Mouse (Mus musculus) left cerebral cortex, postnatal 10 days (tissue): ENCODE data around the gene Pck1. TPM values are rescaled to one million over a fixed set of nuclear protein-coding genes. Genes with fewer than 3 reads are reported as not detected.
A peak's percentile ranks its signal among the peaks of the same experiment; 100 is the strongest.
"Not testable (repeated sequence)": the region's sequence is repeated elsewhere in the genome, so short reads cannot be mapped to it uniquely, and the experiment has no call there.

Experiments
- DNase-seq, 2 experiments: peaks; one replicate each; pipeline ENCODE4 v3.0.0; 2021 to 2022; ENCODE audit warnings: low spot score in 2 of 2, mixed read lengths in 1 of 2; ENCODE audit errors: extremely low spot score in 1 of 2
- intact Hi-C: fragments of 180-260 bp; cut with DNase I; formaldehyde crosslinking; loops from one replicate; pipeline ENCODE4 v1.15.1; 2025
- total RNA-seq, 2 experiments: library from RNA; stranded (reverse); gene quantifications; 2 replicates each; pipeline ENCODE4 v1.2.3; 2021

The Pck1 gene
- total RNA-seq, result not detected

GRCm38 (mm10) chr2:173152436-173153151, at the start of gene Pck1:
Pck1 (plus strand) TSS chr2:173153048.
- intact Hi-C loops, result no loop called here
- no peak for DNase-seq

DNA sequence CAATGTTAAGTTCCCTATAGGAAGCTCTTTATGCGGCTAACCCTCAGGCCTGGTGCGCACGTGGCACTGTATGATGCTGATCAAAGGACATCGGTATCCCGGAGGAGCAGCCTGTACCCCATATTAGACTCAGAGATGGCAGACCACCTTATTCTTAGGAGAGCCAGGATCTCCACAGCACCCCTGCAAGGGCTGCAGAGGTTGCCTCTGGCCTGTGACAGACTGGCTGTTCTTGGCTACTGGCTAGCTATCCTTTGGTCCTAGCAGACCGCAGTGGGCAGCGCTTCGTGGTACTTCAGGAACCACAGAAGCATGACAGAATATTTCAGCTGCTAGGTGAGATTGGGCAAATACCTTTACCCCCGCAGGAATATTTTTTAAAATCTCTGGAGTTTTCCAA, 46.4 kb upstream of the Pck1 start:
- intact Hi-C loops, result no loop called here
- no peak for DNase-seq

DNA sequence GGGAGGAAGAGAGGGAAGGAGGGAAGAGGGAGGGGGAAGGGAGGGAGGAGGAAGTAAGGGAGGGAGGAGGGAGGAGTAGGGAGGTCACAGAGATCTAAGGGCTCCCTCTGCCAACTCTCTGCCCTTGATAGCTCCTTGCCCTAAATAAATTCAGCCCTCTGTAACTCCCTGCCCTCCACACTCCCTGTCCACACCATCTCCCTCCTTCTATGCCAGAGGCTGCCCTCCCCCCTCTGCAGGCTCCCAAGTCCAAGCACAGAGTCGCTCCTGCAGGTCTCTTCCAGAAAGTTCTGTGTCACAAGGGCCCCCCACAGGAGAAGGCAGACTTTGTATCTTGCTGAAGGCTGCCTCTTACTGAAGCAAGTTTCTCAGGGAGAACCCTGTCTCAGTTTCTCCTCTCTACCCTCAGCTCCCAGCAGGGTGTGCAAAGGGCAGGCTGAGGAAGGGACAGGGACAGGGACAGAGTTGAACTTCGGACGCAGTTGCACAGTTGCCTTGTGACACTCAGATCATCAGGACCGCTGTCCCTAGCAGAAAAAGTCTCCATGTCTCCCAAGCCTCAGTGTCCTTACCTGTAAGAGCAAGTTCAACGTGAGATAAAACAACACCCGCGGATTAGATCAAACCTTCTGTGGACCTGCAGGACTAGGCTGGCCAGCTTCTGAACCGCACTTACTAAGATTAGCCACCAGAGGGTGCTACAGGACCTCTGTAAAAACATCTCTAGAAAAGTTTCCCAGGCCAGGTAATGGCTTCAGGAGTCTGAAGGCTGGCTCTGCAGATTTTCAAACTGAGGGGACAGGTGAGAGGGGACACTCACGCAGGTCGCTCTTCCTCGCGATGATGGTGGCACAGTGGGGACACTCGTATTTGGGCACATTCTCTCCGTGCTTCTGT, 45.7 kb upstream of the Pck1 start:
- intact Hi-C loops, result loop anchor here (1.0 kb wide), 2 partner anchors 77 to 455 kb away; no protein-coding TSS in a partner anchor
- DNase-seq, result peak in 1 of 2 experiments; percentile 61

- no peak for DNase-seq
- intact Hi-C loops, result no loop called here
Measured at GRCm38 (mm10) chr2:173108509-173109190, 44.2 kb upstream of the Pck1 start.

DNA sequence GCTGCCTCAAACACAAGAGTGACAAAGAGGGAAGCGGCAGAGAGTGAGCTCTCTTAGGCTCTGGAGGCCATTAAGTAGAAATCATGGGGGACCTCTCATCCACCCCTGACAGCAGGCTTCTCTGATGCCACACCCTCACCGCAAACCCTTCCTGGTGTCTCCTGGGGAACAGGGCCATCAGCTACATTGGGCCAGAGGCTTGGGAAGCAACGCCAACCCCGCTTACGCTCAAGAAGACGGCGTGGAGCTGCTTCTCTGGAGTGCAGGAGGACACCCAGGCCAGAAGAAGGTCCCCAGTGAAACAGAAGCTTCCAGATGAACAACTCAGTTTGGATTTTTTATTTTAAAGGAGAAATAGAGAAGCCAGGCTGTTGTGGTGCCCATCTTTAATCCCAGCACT, 43.3 kb upstream of the Pck1 start:
- intact Hi-C loops, result no loop called here
- DNase-seq, result no peak

DNA sequence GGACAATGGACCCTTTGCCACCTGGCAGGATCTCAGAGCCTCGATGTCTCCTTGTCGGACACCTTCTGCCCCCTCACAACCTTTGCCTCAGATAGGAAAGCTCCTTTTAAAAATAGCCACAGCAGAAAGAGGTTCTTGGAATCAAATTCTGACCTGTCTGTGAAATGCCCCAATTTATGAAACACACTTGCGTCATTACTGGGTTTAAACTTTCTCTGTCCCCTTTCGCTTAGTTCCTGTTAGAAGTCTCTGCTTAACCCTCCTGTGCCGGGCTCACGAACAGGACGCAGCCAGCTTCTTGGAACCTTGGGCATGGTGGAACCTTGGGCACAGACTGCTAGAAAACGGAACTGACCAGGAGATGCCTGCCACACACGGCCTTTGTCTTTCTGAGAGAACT, 42.3 kb upstream of the Pck1 start:
- DNase-seq, result no peak
- intact Hi-C loops, result no loop called here

DNA sequence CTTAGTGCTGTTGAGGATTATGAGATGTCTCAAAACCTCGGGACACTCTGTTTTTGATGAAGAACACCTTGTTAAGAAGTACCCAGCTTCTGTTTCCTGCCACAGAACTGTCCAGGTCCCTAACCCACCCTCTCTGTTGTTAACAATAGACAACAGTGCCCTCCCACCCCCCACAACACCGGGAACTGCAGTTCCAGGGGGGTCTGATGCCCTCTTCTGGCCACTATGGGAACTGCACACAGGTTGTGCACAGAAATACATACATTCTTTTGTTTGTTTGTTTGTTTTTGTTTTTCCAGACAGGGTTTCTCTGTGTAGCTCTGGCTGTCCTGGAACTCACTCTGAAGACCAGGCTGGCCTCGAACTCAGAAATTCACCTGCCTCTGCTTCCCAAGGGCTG, 39.1 kb upstream of the Pck1 start:
- intact Hi-C loops, DNase-seq: not testable (repeated sequence)

DNA sequence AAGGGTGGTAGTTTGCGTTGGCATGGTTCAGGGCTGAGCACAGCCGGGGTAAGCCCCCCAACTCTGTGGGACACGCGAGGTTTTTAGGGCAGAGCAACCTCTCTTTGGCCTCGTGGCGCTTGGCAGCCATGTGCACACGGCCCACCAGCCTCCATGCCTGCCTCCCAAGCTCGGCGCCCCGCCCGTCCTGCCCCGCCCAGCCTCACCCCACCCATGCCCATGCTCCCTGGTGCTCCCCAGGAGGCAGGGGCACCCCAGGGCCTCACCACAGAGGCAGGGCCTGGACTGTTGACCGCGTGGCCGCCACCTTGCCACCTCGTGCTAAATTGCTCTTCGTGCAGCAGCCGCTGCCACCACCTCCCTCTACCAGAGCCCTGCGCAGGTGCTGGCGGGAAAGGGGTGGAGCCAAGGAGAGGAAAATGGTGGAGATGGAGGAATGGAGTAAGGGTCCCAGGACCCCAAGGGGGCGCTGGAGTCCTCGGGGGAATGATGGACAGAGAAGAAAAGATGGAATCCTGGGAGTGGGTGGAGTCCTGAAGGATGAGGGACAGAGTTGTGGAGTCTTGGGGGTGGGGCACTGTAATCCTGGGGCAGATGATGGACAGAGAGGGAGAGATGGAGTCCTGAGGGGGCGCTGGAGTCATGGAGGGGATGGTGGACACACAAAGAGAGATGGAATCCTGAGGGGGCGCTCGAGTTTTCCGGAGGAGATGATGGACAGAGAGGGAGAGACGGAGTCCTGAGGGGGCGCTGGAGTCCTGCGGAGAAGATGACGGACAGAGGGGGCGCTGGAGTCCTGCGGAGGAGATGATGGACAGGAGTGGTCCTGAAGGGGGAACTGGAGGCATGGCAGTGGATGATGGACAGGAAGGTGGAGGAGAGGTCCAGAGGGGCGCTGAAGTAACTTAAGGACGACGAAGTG, 33.6 kb upstream of the Pck1 start, which contains the start of gene Ctcfl:
Gene Ctcfl, minus strand, starts transcription at position 503 of the 922 bp plus-strand sequence.
- intact Hi-C loops, result no loop called here
- no peak for DNase-seq

DNA sequence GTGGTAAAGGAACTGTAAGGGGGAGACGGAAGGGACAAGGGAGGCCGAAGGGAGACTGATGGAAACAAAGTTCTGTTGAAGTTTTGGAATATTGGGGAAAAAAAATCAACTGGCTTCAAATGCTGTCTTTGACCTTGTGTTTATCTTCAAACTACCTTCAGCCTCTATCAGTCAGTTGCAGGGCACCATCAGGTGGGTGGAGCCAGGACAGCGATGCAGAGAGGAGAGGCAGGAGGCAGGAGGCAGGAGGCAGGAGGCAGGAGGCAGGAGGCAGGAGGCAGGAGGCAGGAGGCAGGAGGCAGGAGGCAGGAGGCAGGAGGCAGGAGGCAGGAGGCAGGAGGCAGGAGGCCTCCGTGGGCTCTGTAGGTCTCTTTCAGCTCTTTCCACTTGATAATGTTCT, 32.7 kb upstream of the Pck1 start:
- intact Hi-C loops, result not testable (repeated sequence)

DNA sequence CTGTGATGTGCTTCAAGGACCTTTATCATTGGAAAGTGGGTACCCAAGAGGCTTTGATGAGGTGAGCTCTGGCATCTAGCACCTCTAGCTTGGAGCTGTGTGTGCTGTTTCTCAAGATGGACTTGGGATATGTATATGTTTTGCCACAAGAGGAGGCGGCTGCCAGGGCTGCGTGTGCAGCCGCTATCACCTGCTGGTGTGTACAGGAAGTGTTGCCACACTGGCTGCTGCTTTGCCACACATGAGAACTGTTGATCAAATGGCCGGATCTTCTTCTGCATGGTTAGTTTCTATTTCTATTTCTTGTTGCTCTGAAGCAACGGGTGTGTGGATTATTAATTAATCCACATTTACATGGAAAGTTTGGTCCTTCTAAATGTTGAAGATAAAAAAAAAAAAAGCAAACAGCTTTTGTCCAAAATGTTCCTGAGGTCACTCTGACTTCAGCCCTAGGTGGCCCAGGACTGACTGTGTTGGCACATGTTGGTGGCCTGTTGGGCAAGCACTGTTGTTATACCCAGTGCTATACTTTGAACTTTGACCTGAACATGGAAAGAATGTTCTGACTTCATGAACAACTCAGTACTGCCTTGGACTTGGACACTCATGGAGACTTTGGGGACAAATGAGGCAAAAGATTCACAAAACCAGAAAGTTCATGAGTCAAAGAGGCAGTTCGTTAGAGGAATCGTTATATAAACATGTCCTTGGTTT, 28.7 kb upstream of the Pck1 start:
- intact Hi-C loops, result no loop called here

More for the DNA sequence above, 32.7 kb upstream of the Pck1 start:
- DNase-seq, result not testable (repeated sequence)

DNA sequence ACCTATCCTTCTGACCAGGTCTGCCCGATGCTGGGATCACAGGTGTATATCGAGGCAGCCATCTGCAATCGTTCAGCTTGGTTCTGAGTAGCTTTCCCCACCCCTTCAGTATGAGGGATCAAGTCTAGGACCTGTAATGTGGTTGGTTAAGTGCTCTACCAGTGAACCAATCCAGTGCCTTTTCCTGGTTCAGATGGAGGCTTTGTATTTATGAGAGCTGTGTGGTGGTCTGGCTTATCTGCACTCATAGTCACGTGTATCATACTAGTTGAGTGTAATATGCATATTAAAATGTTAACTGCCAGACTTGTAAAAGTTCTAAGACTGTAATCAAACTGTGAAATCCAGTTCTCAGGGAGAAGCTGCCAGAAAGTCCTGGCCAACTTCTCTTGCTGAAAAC, 26.5 kb upstream of the Pck1 start:
- intact Hi-C loops, result no loop called here
- no peak for DNase-seq

More for the DNA sequence above, 28.7 kb upstream of the Pck1 start:
- DNase-seq, result no peak

GRCm38 (mm10) chr2:173129111-173129510, 23.7 kb upstream of the Pck1 start:
- intact Hi-C loops, result no loop called here
- DNase-seq, result no peak

DNA sequence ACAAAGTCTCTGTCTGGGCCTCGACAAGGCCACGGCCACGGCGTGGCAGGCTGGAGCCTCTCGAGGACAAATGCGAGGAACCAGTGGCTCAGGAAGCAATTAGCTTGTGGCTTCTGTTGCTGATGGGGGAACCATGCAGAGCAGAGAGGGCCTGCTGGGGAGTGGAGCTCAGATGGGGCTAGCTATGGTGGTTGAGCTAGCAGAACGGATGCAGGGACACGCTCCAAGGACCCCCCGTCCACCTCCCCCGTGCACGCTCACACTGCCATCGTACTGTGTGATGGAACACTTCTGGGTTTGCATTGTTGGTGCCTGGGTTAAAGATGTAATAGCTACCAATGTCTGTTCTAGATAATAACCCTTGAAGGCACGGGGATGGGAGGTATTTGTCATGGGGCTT, 20.6 kb upstream of the Pck1 start:
- intact Hi-C loops, result no loop called here
- DNase-seq, result no peak

GRCm38 (mm10) chr2:173132794-173133300, 20.0 kb upstream of the Pck1 start:
- intact Hi-C loops, result no loop called here

DNA sequence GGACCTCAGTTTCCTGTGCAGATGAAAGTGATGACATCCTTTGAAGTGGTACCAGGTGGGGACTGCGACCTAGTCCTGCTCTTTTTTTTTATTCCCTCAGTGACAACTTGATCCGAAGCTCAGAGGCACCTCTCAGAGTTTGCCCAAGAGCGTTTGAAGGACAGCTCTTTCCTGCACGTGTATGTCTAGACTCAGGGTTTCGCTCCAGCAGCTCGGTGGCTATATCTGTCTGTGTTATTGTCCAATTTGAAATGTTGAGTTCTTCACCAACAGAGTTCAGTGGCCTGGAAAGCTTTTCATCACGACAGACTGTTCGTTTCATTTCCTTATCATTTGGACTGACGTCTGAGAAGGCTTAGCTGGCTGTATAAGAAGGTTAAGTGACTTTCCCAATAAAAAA, 18.2 kb upstream of the Pck1 start:
- intact Hi-C loops, result no loop called here
- no peak for DNase-seq

More at GRCm38 (mm10) chr2:173132794-173133300, 20.0 kb upstream of the Pck1 start:
- no peak for DNase-seq

- intact Hi-C loops, result no loop called here
- no peak for DNase-seq
Measured at GRCm38 (mm10) chr2:173138323-173139239, 14.3 kb upstream of the Pck1 start.

DNA sequence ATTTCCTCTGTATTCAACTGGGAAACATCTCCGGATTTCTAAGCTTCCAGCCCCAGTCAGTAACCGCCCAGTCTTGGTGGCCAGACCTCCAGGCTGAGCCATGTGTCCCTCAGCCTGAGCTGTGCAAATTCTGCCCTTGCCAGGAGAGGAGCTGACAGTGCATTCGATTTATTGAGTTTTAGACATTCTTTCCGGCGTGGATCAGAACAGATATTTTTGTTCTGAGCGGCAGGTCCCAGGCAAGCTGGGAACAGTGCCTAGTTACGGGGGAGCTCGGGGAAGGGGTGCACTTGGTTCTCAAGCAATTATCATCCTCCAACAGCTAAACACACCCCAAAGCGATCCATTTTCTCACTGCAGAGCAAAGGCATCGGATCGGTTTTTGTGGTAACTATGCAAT, 9.2 kb upstream of the Pck1 start:
- DNase-seq, result no peak

More for the DNA sequence above, 9.2 kb upstream of the Pck1 start:
- intact Hi-C loops, result no loop called here
